22 mouse cellular contexts compared by ENCODE assay signal in genomic region chr19:57890954-57891353, GRCm38 (mm10).
DNase-seq lines count a peak whose midpoint lies in the region; ATAC-seq and TF ChIP-seq lines count a peak whose summit lies in the region.
"Had no signal": no experiment of that assay in that cellular context is flagged by ENCODE, and none has a peak within 500 bp of the region (broad histone marks: within the 10 kb centered on the region; RNA-seq: fewer than 3 reads in every experiment).

No protein-coding gene starts in this region.

- no peak overlapping the region for H3K4me3 ChIP-seq in forebrain, embryonic 10.5 days
- no peak overlapping the region for H3K4me3 ChIP-seq in forebrain, embryonic 16.5 days (replicated peaks; ENCODE audit: low read length)
- no peak overlapping the region for H3K4me3 ChIP-seq in midbrain, embryonic 10.5 days
- no peak overlapping the region for H3K4me3 ChIP-seq in midbrain, embryonic 15.5 days
- no peak overlapping the region for H3K4me3 ChIP-seq in stomach, embryonic 15.5 days (replicated peaks)
- H3K4me3 ChIP-seq: embryonic facial prominence, embryonic 13.5 days; forebrain, embryonic 12.5 days; layer of hippocampus, adult 2 months; liver, embryonic 13.5 days; lung, embryonic 15.5 days; neural tube, embryonic 12.5 days had no signal

- H3K4me2 ChIP-seq in forebrain, embryonic 16.5 days (ENCODE audit: low read length), result no peak overlapping the region
- no peak overlapping the region for H3K4me2 ChIP-seq in midbrain, embryonic 15.5 days
- H3K4me2 ChIP-seq in stomach, embryonic 15.5 days, result no peak overlapping the region
- H3K4me2 ChIP-seq: embryonic facial prominence, embryonic 13.5 days; forebrain, embryonic 12.5 days; liver, embryonic 13.5 days; lung, embryonic 15.5 days; neural tube, embryonic 12.5 days had no signal

- TF ChIP-seq CTCF in brain, embryonic 14.5 days (IDR thresholded peaks at IDR 0.05; ENCODE audit: borderline replicate concordance, extremely low read depth, insufficient read depth, insufficient read length), result no peak

- no peak for ATAC-seq in forebrain, embryonic 16.5 days
- ATAC-seq in midbrain, embryonic 15.5 days (replicated peaks), result no peak
- ATAC-seq in stomach, embryonic 15.5 days (ENCODE audit: insufficient read depth, low FRiP score, low read depth), result peak; percentile 43; the same call in 1 of the 2 replicates
- no peak for ATAC-seq in erythroblast, adult 5-6 weeks (replicated peaks; ENCODE audit: low FRiP score, poor library complexity, severe bottlenecking)
- ATAC-seq: intestine, embryonic 16.5 days; midbrain, embryonic 16.5 days had no signal

- 27% methylated on average over 3 of the region's 3 CpGs for WGBS in forebrain, embryonic 10.5 days
- 19% methylated on average over 3 of the region's 3 CpGs for WGBS in forebrain, embryonic 16.5 days
- WGBS in midbrain, embryonic 10.5 days, result 18% methylated on average over 3 of the region's 3 CpGs
- WGBS in midbrain, embryonic 15.5 days, result 24% methylated on average over 3 of the region's 3 CpGs
- 61% methylated on average over 3 of the region's 3 CpGs for WGBS in stomach, embryonic 15.5 days

- DNase-seq in forebrain, embryonic 10.5 days (ENCODE audit: extremely low spot score, low spot score), result peak; percentile 32
- DNase-seq in midbrain, embryonic 10.5 days (ENCODE audit: low spot score), result peak; percentile 29
- DNase-seq in brain, embryonic 14.5 days (ENCODE audit: low read depth), result peak; percentile 45
- DNase-seq in frontal cortex, postnatal 36 days (ENCODE audit: low spot score in 2 of 2), result no peak
- DNase-seq: adrenal gland, adult 8-10 months; cerebellum, adult 11 months; cerebellum, postnatal 25 days; gastrocnemius, postnatal 36 days; liver, embryonic 13.5 days; thymus, adult 2 months had no signal

- peaks cover 37% of the 10 kb centered on the region for H3K4me1 ChIP-seq in forebrain, embryonic 10.5 days
- H3K4me1 ChIP-seq in forebrain, embryonic 16.5 days (replicated peaks; ENCODE audit: control insufficient read depth, insufficient read depth, low read length), result no peaks in the 10 kb centered on the region
- H3K4me1 ChIP-seq in midbrain, embryonic 10.5 days, result peaks cover 24% of the 10 kb centered on the region
- peaks cover 4% of the 10 kb centered on the region; the same call in 1 of the 2 replicates for H3K4me1 ChIP-seq in midbrain, embryonic 15.5 days
- no peaks in the 10 kb centered on the region for H3K4me1 ChIP-seq in stomach, embryonic 15.5 days

- H3K27me3 ChIP-seq in forebrain, embryonic 10.5 days (ENCODE audit: poor library complexity, severe bottlenecking), result no peaks in the 10 kb centered on the region
- H3K27me3 ChIP-seq in forebrain, embryonic 16.5 days (replicated peaks; ENCODE audit: control insufficient read depth, insufficient read depth, low read length), result no peaks in the 10 kb centered on the region
- H3K27me3 ChIP-seq in midbrain, embryonic 10.5 days (ENCODE audit: low read depth, poor library complexity, severe bottlenecking), result no peaks in the 10 kb centered on the region
- no peaks in the 10 kb centered on the region for H3K27me3 ChIP-seq in midbrain, embryonic 15.5 days (replicated peaks)
- H3K27me3 ChIP-seq in stomach, embryonic 15.5 days (replicated peaks), result no peaks in the 10 kb centered on the region
- H3K27me3 ChIP-seq: embryonic facial prominence, embryonic 13.5 days; forebrain, embryonic 12.5 days; liver, embryonic 13.5 days; lung, embryonic 15.5 days; neural tube, embryonic 12.5 days had no signal

- H3K27ac ChIP-seq in forebrain, embryonic 10.5 days, result peak overlapping the region; percentile 35; the same call in 1 of the 2 replicates
- no peak overlapping the region for H3K27ac ChIP-seq in forebrain, embryonic 16.5 days (ENCODE audit: low read length)
- peak overlapping the region; percentile 42; the same call in 1 of the 2 replicates for H3K27ac ChIP-seq in midbrain, embryonic 10.5 days (replicated peaks)
- no peak overlapping the region for H3K27ac ChIP-seq in midbrain, embryonic 15.5 days
- H3K27ac ChIP-seq in stomach, embryonic 15.5 days, result no peak overlapping the region
- H3K27ac ChIP-seq: embryonic facial prominence, embryonic 13.5 days; forebrain, embryonic 12.5 days; layer of hippocampus, adult 2 months; liver, embryonic 13.5 days; lung, embryonic 15.5 days; macrophage; neural tube, embryonic 12.5 days had no signal

- no peaks in the 10 kb centered on the region for H3K36me3 ChIP-seq in forebrain, embryonic 10.5 days (replicated peaks)
- no peaks in the 10 kb centered on the region for H3K36me3 ChIP-seq in forebrain, embryonic 16.5 days (ENCODE audit: control insufficient read depth, insufficient read depth)
- H3K36me3 ChIP-seq in midbrain, embryonic 10.5 days, result no peaks in the 10 kb centered on the region
- no peaks in the 10 kb centered on the region for H3K36me3 ChIP-seq in midbrain, embryonic 15.5 days (replicated peaks)
- no peaks in the 10 kb centered on the region for H3K36me3 ChIP-seq in stomach, embryonic 15.5 days
- H3K36me3 ChIP-seq: embryonic facial prominence, embryonic 13.5 days; forebrain, embryonic 12.5 days; liver, embryonic 13.5 days; lung, embryonic 15.5 days; neural tube, embryonic 12.5 days had no signal

- H3K9me3 ChIP-seq in forebrain, embryonic 10.5 days, result no peaks in the 10 kb centered on the region
- H3K9me3 ChIP-seq in forebrain, embryonic 16.5 days (ENCODE audit: control insufficient read depth, low read length), result no peaks in the 10 kb centered on the region
- no peaks in the 10 kb centered on the region for H3K9me3 ChIP-seq in midbrain, embryonic 10.5 days (replicated peaks)
- no peaks in the 10 kb centered on the region for H3K9me3 ChIP-seq in midbrain, embryonic 15.5 days
- H3K9me3 ChIP-seq in stomach, embryonic 15.5 days, result no peaks in the 10 kb centered on the region
- H3K9me3 ChIP-seq: embryonic facial prominence, embryonic 13.5 days; forebrain, embryonic 12.5 days; liver, embryonic 13.5 days; lung, embryonic 15.5 days; neural tube, embryonic 12.5 days had no signal

- no peak for TF ChIP-seq POLR2A in brain, embryonic 14.5 days (IDR thresholded peaks at IDR 0.05; ENCODE audit: borderline replicate concordance, extremely low read depth, insufficient read depth, insufficient read length, poor library complexity, severe bottlenecking)

- no peak overlapping the region for H3K9ac ChIP-seq in forebrain, embryonic 16.5 days (replicated peaks; ENCODE audit: low read depth, low read length)
- no peak overlapping the region for H3K9ac ChIP-seq in midbrain, embryonic 15.5 days
- no peak overlapping the region for H3K9ac ChIP-seq in stomach, embryonic 15.5 days
- H3K9ac ChIP-seq: embryonic facial prominence, embryonic 13.5 days; forebrain, embryonic 12.5 days; liver, embryonic 13.5 days; lung, embryonic 15.5 days; neural tube, embryonic 12.5 days had no signal

Comparison
In these comparisons a context has a peak if more than half of its experiments do, and no peak if none do; other contexts are left out.
1. H3K27ac ChIP-seq: peak in forebrain, embryonic 10.5 days (single experiment) and midbrain, embryonic 10.5 days (single experiment); none in forebrain, embryonic 16.5 days (single experiment), midbrain, embryonic 15.5 days (single experiment) and stomach, embryonic 15.5 days (single experiment).
2. DNase-seq: peak in forebrain, embryonic 10.5 days (single experiment), midbrain, embryonic 10.5 days (single experiment) and brain, embryonic 14.5 days (single experiment); none in frontal cortex, postnatal 36 days (0 of 2).